Mouse (Mus musculus): ENCODE measurements at regions not wholly inside any gene's neighbourhood (a gene's known extent, or its start where the extent isn't known, plus 50 kb on each side); places are given as distances from the start of the nearest gene placed in this dataset.
A peak's percentile ranks its signal among the peaks of the same experiment; 100 is the strongest.

GRCm38 (mm10) chr17:85768341-85768740 is 80.3 kb upstream of the Six2 start:
- no peak for DNase-seq (ENCODE audit: low spot score in 2 of 2)

GRCm38 (mm10) chr17:85767201-85767862 is 79.3 kb upstream of the Six2 start:
- no peak for DNase-seq (ENCODE audit: low spot score in 2 of 2)

GRCm38 (mm10) chr17:85766556-85766955 is 78.5 kb upstream of the Six2 start:
- DNase-seq (ENCODE audit: low spot score in 2 of 2) = no peak

- DNase-seq (ENCODE audit: low spot score in 2 of 2) = no peak
Observed at GRCm38 (mm10) chr17:85758581-85759098, 70.6 kb upstream of the Six2 start.

GRCm38 (mm10) chr17:85757647-85758046 is 69.6 kb upstream of the Six2 start:
- no peak for DNase-seq (ENCODE audit: low spot score in 2 of 2)

GRCm38 (mm10) chr17:85755557-85755956 is 67.5 kb upstream of the Six2 start:
- DNase-seq (ENCODE audit: low spot score in 2 of 2) = no peak

- DNase-seq (ENCODE audit: low spot score in 2 of 2) = peak; percentile 23 to 26
Observed at GRCm38 (mm10) chr17:85748649-85749081, 60.6 kb upstream of the Six2 start.

GRCm38 (mm10) chr17:85747976-85748648 is 60.0 kb upstream of the Six2 start:
- no peak for DNase-seq (ENCODE audit: low spot score in 2 of 2)
